Mouse (Mus musculus): ENCODE measurements around the gene Evl. TPM values are rescaled to one million over a fixed set of nuclear protein-coding genes. Genes with fewer than 3 reads are reported as not detected.

Evl gene
- total RNA-seq, 1 experiment = 36.4 TPM

- TF ChIP-seq ZC3H11A (IDR thresholded peaks at IDR 0.05; ENCODE audit: borderline replicate concordance, low read depth, low read length) = peak; percentile 24; the same call in 1 of the 2 replicates
- TF ChIP-seq MAFK (IDR thresholded peaks at IDR 0.05; ENCODE audit: insufficient read depth, low read depth, low read length) = no peak
- DNase-seq (ENCODE audit: low read depth, low spot score) = peak; percentile 53
- Histone ChIP-seq H3K36me3 (ENCODE audit: control insufficient read depth, insufficient read depth, low read length, poor library complexity, severe bottlenecking) (no peaks in the 10 kb centered on the region), H3K9me3 (ENCODE audit: control insufficient read depth, insufficient read depth, low read depth, low read length) (no peaks in the 10 kb centered on the region), H3K9ac (ENCODE audit: insufficient read depth, low read depth, low read length, poor library complexity, severe bottlenecking) (no peak overlapping the region), H3K4me3 (ENCODE audit: insufficient read depth in 1 of 2, low read depth in 1 of 2, low read length in 2 of 2, poor library complexity in 1 of 2, severe bottlenecking in 1 of 2) (no peak overlapping the region), H3K27ac (ENCODE audit: insufficient read depth, low read depth, low read length, poor library complexity, severe bottlenecking) (no peak overlapping the region), H3K4me1 (ENCODE audit: control insufficient read depth in 2 of 2, insufficient read depth in 2 of 2, low read length in 2 of 2, poor library complexity in 1 of 2) (peaks cover 0 to 13% of the 10 kb centered on the region in 2 experiments; a peak in 2 of 4 replicates)
- in situ Hi-C loops (cut with MboI; ENCODE audit: low sequenced_read_pairs in 2 of 2, unreplicated experiment in 2 of 2) = no loop called here
Measured at GRCm38 (mm10) chr12:108541088-108541487, 13.4 kb upstream of the Evl start.

GRCm38 (mm10) chr12:108546508-108547153, 7.9 kb upstream of the Evl start:
- Histone ChIP-seq H3K4me1 (ENCODE audit: control insufficient read depth in 2 of 2, insufficient read depth in 2 of 2, low read length in 2 of 2, poor library complexity in 1 of 2) (peaks cover 0 to 20% of the 10 kb centered on the region in 2 experiments; a peak in 2 of 4 replicates), H3K27ac (ENCODE audit: insufficient read depth, low read depth, low read length, poor library complexity, severe bottlenecking) (no peak overlapping the region), H3K9ac (ENCODE audit: insufficient read depth, low read depth, low read length, poor library complexity, severe bottlenecking) (no peak overlapping the region), H3K4me3 (ENCODE audit: insufficient read depth in 1 of 2, low read depth in 1 of 2, low read length in 2 of 2, poor library complexity in 1 of 2, severe bottlenecking in 1 of 2) (no peak overlapping the region), H3K9me3 (ENCODE audit: control insufficient read depth, insufficient read depth, low read depth, low read length) (no peaks in the 10 kb centered on the region), H3K36me3 (ENCODE audit: control insufficient read depth, insufficient read depth, low read length, poor library complexity, severe bottlenecking) (no peaks in the 10 kb centered on the region)
- in situ Hi-C loops (cut with MboI; ENCODE audit: low sequenced_read_pairs in 2 of 2, unreplicated experiment in 2 of 2) = no loop called here
- DNase-seq (ENCODE audit: low read depth, low spot score) = no peak
- TF ChIP-seq HCFC1 (IDR thresholded peaks at IDR 0.05; ENCODE audit: borderline replicate concordance, insufficient read depth, low read length) = no peak
- no peak for TF ChIP-seq ZC3H11A (IDR thresholded peaks at IDR 0.05; ENCODE audit: borderline replicate concordance, low read depth, low read length)
- no peak for TF ChIP-seq ZNF384 (IDR thresholded peaks at IDR 0.05; ENCODE audit: low read depth, low read length)
- no peak for TF ChIP-seq MAFK (IDR thresholded peaks at IDR 0.05; ENCODE audit: insufficient read depth, low read depth, low read length)
- TF ChIP-seq CHD2 (IDR thresholded peaks at IDR 0.05; ENCODE audit: low read depth, low read length) = no peak

GRCm38 (mm10) chr12:108547251-108547875, 7.2 kb upstream of the Evl start:
- no peak overlapping the region for H3K27ac ChIP-seq (ENCODE audit: insufficient read depth, low read depth, low read length, poor library complexity, severe bottlenecking)
- peaks cover 0 to 17% of the 10 kb centered on the region in 2 experiments; a peak in 2 of 4 replicates for H3K4me1 ChIP-seq (ENCODE audit: control insufficient read depth in 2 of 2, insufficient read depth in 2 of 2, low read length in 2 of 2, poor library complexity in 1 of 2)
- H3K9ac ChIP-seq (ENCODE audit: insufficient read depth, low read depth, low read length, poor library complexity, severe bottlenecking) = peak overlapping the region; percentile 39; the same call in 1 of the 2 replicates
- no peak for TF ChIP-seq ZC3H11A (IDR thresholded peaks at IDR 0.05; ENCODE audit: borderline replicate concordance, low read depth, low read length)
- TF ChIP-seq HCFC1 (IDR thresholded peaks at IDR 0.05; ENCODE audit: borderline replicate concordance, insufficient read depth, low read length) = no peak
- no peak for TF ChIP-seq MAFK (IDR thresholded peaks at IDR 0.05; ENCODE audit: insufficient read depth, low read depth, low read length)
- TF ChIP-seq ZNF384 (IDR thresholded peaks at IDR 0.05; ENCODE audit: low read depth, low read length) = no peak
- no peak for TF ChIP-seq CHD2 (IDR thresholded peaks at IDR 0.05; ENCODE audit: low read depth, low read length)
- no peak overlapping the region for H3K4me3 ChIP-seq (ENCODE audit: insufficient read depth in 1 of 2, low read depth in 1 of 2, low read length in 2 of 2, poor library complexity in 1 of 2, severe bottlenecking in 1 of 2)
- in situ Hi-C loops (cut with MboI; ENCODE audit: low sequenced_read_pairs in 2 of 2, unreplicated experiment in 2 of 2) = no loop called here
- no peaks in the 10 kb centered on the region for H3K9me3 ChIP-seq (ENCODE audit: control insufficient read depth, insufficient read depth, low read depth, low read length)
- H3K36me3 ChIP-seq (ENCODE audit: control insufficient read depth, insufficient read depth, low read length, poor library complexity, severe bottlenecking) = no peaks in the 10 kb centered on the region
- DNase-seq (ENCODE audit: low read depth, low spot score) = peak; percentile 52

- Histone ChIP-seq H3K4me1 (ENCODE audit: control insufficient read depth in 2 of 2, insufficient read depth in 2 of 2, low read length in 2 of 2, poor library complexity in 1 of 2) (peaks cover 3 to 22% of the 10 kb centered on the region in 2 experiments; a peak in 3 of 4 replicates), H3K36me3 (ENCODE audit: control insufficient read depth, insufficient read depth, low read length, poor library complexity, severe bottlenecking) (no peaks in the 10 kb centered on the region), H3K9me3 (ENCODE audit: control insufficient read depth, insufficient read depth, low read depth, low read length) (no peaks in the 10 kb centered on the region), H3K4me3 (ENCODE audit: insufficient read depth in 1 of 2, low read depth in 1 of 2, low read length in 2 of 2, poor library complexity in 1 of 2, severe bottlenecking in 1 of 2) (no peak overlapping the region), H3K9ac (ENCODE audit: insufficient read depth, low read depth, low read length, poor library complexity, severe bottlenecking) (no peak overlapping the region), H3K27ac (ENCODE audit: insufficient read depth, low read depth, low read length, poor library complexity, severe bottlenecking) (no peak overlapping the region)
- in situ Hi-C loops (cut with MboI; ENCODE audit: low sequenced_read_pairs in 2 of 2, unreplicated experiment in 2 of 2) = no loop called here
- TF ChIP-seq HCFC1 (IDR thresholded peaks at IDR 0.05; ENCODE audit: borderline replicate concordance, insufficient read depth, low read length) (no peak), MAFK (IDR thresholded peaks at IDR 0.05; ENCODE audit: insufficient read depth, low read depth, low read length) (no peak), ZC3H11A (IDR thresholded peaks at IDR 0.05; ENCODE audit: borderline replicate concordance, low read depth, low read length) (no peak), ZNF384 (IDR thresholded peaks at IDR 0.05; ENCODE audit: low read depth, low read length) (no peak), CHD2 (IDR thresholded peaks at IDR 0.05; ENCODE audit: low read depth, low read length) (no peak)
- no peak for DNase-seq (ENCODE audit: low read depth, low spot score)
Measured at GRCm38 (mm10) chr12:108551731-108552130, 2.8 kb upstream of the Evl start.
